ENCODE assay signal across 21 mouse cellular contexts in genomic region chr15:6981430-6981829, GRCm38 (mm10).
"Had no signal": no experiment of that assay in that cellular context is flagged by ENCODE, and none has a peak within 500 bp of the region (broad histone marks: within the 10 kb centered on the region; RNA-seq: fewer than 3 reads in every experiment).

No protein-coding gene starts in this region.

- H3K4me2 ChIP-seq: limb, embryonic 13.5 days; liver, embryonic 12.5 days; liver, embryonic 15.5 days; lung, embryonic 15.5 days; midbrain, embryonic 11.5 days; stomach, embryonic 15.5 days had no signal

- H3K27ac ChIP-seq: layer of hippocampus, adult 2 months; limb, embryonic 10.5 days; limb, embryonic 13.5 days; liver, embryonic 12.5 days; liver, embryonic 15.5 days; lung, embryonic 15.5 days; stomach, embryonic 15.5 days had no signal

- H3K9me3 ChIP-seq: limb, embryonic 10.5 days; limb, embryonic 13.5 days; liver, embryonic 12.5 days; liver, embryonic 15.5 days; lung, embryonic 15.5 days; stomach, embryonic 15.5 days had no signal

- ATAC-seq: liver, embryonic 12.5 days had no signal

- H3K27me3 ChIP-seq: liver, embryonic 15.5 days; lung, embryonic 15.5 days; stomach, embryonic 15.5 days had no signal

- DNase-seq: kidney, adult 9 months; layer of hippocampus, adult 9-11 months; liver; lung, adult 18-20 months; lung, postnatal 14 days; lung, postnatal 4 days; midbrain, embryonic 14.5 days; retina, postnatal 1 day; right cerebral cortex, postnatal 25 days; spleen, adult 18-20 months; thymus, adult 2 months; thymus, postnatal 14 days; thymus, postnatal 4 days had no signal

- H3K4me3 ChIP-seq: layer of hippocampus, adult 2 months; limb, embryonic 10.5 days; limb, embryonic 13.5 days; liver, embryonic 12.5 days; liver, embryonic 15.5 days; lung, embryonic 15.5 days; stomach, embryonic 15.5 days had no signal

- H3K4me1 ChIP-seq: liver, embryonic 12.5 days; liver, embryonic 15.5 days; lung, embryonic 15.5 days; stomach, embryonic 15.5 days had no signal

- H3K36me3 ChIP-seq: limb, embryonic 10.5 days; limb, embryonic 13.5 days; liver, embryonic 12.5 days; liver, embryonic 15.5 days; lung, embryonic 15.5 days; stomach, embryonic 15.5 days had no signal

- H3K9ac ChIP-seq: limb, embryonic 13.5 days; liver, embryonic 12.5 days; liver, embryonic 15.5 days; lung, embryonic 15.5 days; stomach, embryonic 15.5 days had no signal
